Mouse (Mus musculus) left cerebral cortex, postnatal 10 days (tissue): ENCODE measurements around the gene Cilp. TPM values are rescaled to one million over a fixed set of nuclear protein-coding genes. Genes with fewer than 3 reads are reported as not detected.
"Not testable (repeated sequence)": the region's sequence is repeated elsewhere in the genome, so short reads cannot be mapped to it uniquely, and the experiment has no call there.

Source experiments
- DNase-seq, 2 experiments: peaks; one replicate each; pipeline ENCODE4 v3.0.0; 2021 to 2022; ENCODE audit warnings: low spot score in 2 of 2, mixed read lengths in 1 of 2; ENCODE audit errors: extremely low spot score in 1 of 2
- intact Hi-C: fragments of 180-260 bp; cut with DNase I; formaldehyde crosslinking; loops from one replicate; pipeline ENCODE4 v1.15.1; 2025
- total RNA-seq, 2 experiments: library from RNA; stranded (reverse); gene quantifications; 2 replicates each; pipeline ENCODE4 v1.2.3; 2021

Cilp gene
- under 1 TPM; 0.08 to 0.09 TPM for total RNA-seq

DNA sequence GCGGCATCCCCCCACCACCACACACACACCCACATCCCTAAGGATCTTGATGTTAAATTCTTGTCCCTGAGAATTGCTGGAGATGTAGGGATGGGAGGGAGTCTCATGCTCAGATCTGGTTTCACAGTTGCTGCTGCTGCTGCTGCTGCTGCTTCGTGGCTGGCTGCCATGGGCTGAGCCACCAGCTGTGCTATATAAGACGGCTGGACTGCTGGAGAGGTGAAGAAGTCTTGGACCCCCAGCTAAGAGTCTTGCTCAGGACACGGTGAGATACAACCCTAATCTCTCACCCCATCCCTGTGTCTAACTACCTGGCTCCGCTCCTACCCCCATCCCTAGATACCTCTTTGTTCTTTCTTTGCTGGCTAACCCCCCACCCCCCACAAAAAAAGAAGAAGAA is at the start of gene Cilp:
Gene Cilp (plus strand): TSS at position 222 of the 400 bp plus-strand sequence.
- intact Hi-C loops = no loop called here
- peak in 1 of 2 experiments; percentile 46 for DNase-seq

DNA sequence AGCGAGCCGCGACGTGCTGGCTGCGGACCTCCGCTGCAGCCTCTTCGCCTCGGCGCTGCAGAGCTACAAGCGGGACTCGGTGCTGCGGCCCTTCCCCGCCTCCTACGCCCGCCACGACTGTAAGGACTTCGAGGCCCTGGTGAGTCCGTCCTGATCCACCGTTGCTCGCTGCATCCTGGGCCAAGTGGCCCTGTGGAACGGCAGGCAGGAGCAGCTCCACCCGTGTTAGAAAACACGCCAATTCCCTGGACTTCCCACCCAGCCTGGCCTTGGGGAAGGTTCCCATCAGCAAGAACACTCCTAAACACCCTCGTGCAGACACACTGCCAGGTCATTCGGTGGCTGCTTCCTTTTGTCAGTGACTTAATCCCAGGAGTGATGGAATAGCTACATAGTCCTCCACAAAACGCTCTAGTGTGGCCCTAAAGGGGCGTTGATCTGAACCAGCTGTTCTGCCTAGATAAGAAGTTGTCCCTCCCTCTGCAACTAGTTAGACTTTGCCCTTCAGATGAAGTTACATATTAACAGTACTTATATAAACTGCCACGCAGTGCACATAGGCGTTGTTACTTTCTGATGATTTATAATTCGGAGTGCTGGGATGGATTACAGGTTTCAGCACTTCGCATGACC is 49.4 kb upstream of the Cilp start:
- intact Hi-C loops = no loop called here

GRCm38 (mm10) chr9:65216972-65217371 is 48.0 kb upstream of the Cilp start:
- DNase-seq = no peak
- intact Hi-C loops = no loop called here

More for the DNA sequence above, 49.4 kb upstream of the Cilp start:
- no peak for DNase-seq

- intact Hi-C loops = no loop called here
- no peak for DNase-seq
Measured at GRCm38 (mm10) chr9:65217661-65218060, 47.3 kb upstream of the Cilp start.

DNA sequence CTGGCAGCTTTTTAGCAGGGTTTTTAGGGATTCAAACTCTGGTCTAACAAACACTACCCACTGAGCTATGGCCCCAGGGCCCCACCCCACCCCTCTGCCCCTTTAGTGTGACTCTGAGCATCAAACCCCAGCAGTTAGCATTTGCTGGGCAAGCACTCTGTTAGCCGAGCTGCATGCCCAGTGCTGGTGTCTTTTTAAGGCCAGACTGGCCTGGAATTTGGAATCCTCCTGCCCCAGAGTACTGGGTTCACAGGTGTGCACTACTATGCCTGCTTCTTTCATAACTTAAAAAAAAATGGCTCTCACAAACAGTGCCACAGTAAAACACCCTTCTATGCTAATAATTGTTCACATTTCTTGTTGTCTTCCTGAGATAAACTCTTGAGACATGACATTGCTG is 46.1 kb upstream of the Cilp start:
- DNase-seq = no peak
- intact Hi-C loops = no loop called here

GRCm38 (mm10) chr9:65220398-65220797 is 44.6 kb upstream of the Cilp start:
- intact Hi-C loops, DNase-seq: not testable (repeated sequence)

- no peak for DNase-seq
- intact Hi-C loops = no loop called here
Measured at GRCm38 (mm10) chr9:65223927-65224326, 41.1 kb upstream of the Cilp start.

- intact Hi-C loops = loop anchor here (5.0 kb wide), 1 partner anchor 57 kb away; no protein-coding TSS in a partner anchor
- no peak for DNase-seq
Measured at GRCm38 (mm10) chr9:65225795-65226194, 39.2 kb upstream of the Cilp start.

GRCm38 (mm10) chr9:65230250-65230649 is 34.7 kb upstream of the Cilp start:
- DNase-seq = no peak
- intact Hi-C loops = no loop called here

GRCm38 (mm10) chr9:65231284-65231683 is 33.7 kb upstream of the Cilp start:
- DNase-seq = no peak
- intact Hi-C loops = no loop called here

GRCm38 (mm10) chr9:65233243-65233985 is 31.6 kb upstream of the Cilp start:
- DNase-seq = no peak
- intact Hi-C loops = no loop called here

DNA sequence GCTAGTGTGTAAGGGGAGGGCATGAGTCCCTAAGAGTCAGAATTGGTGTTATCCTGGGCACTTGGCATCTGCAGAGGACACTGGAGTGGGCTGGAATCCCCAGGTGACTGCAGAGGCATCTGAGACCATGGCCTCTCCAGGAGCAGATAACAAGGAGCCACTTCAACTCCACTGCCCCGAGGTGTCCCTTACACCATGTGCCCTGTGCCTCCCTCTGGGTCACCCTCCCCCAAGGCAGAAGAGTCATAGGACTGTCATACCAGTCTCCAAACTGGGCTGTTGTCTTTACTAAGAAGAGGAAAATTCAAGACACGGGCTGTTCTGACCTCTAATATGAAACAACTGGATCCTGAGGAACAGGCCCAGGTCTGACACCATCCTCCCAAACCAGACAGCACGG is 30.2 kb upstream of the Cilp start:
- DNase-seq = no peak
- intact Hi-C loops = no loop called here

DNA sequence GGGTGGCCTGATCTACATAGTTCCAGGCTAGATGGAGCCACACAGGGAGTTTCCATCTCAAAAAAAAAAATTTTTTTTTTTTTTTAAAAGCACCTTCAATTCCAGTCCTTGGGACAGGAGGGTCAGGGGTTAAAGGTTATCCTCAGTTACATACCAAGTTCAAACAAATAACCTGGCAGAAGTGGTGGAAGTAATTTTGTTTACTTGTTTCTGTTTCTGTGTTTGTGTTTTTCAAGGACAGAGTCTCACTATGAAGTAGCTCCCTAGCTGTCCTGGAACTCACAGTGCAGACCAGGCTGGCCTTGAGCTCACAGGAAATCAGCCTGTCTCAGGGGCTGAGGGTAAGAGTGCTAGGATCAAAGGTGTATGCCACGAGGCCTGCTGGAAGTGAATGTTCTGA is 29.4 kb upstream of the Cilp start:
- no peak for DNase-seq
- intact Hi-C loops = no loop called here

- DNase-seq = no peak
- intact Hi-C loops = no loop called here
Measured at GRCm38 (mm10) chr9:65237616-65238015, 27.4 kb upstream of the Cilp start.

- intact Hi-C loops = no loop called here
- no peak for DNase-seq
Measured at GRCm38 (mm10) chr9:65238191-65238760, 26.7 kb upstream of the Cilp start.

DNA sequence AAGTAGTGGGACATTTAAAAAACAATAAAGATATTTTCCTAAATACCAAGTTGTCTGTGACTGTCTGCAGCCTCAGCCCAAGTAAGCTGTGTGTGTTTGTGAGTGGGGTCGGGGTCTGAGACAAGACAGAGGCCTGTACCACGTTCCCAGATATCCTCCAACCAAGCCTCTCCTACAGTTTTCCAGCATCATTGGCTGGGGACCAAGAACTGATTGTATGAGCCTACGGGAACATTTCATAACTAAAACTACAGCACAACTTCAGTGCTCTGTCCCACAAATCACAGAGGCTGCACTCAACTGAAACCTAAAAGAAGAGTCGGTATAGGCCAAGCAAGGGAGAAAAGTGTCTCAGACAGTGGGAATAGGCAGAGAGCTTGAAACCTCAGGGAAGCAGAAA is 25.8 kb upstream of the Cilp start:
- DNase-seq = no peak
- intact Hi-C loops = no loop called here

DNA sequence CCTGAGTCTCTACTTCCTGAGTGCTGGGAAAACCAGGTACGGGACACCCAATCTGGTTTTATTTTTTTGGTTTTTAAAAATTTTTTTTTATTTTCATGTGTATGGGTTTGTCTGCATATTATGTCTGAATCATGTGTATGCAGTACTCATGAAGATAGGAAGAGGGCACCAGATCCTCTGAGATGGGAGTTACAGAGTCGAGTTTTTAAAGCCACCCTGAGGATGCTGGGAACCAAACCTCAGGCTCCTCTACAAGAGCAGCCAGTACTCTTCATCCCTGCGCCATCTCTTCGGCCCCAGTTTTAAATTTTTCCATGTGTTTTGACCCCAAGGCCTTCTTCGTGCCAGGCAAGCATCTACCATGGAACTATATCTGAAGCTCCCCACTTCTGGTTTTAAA is 25.2 kb upstream of the Cilp start:
- DNase-seq = no peak
- intact Hi-C loops = no loop called here

DNA sequence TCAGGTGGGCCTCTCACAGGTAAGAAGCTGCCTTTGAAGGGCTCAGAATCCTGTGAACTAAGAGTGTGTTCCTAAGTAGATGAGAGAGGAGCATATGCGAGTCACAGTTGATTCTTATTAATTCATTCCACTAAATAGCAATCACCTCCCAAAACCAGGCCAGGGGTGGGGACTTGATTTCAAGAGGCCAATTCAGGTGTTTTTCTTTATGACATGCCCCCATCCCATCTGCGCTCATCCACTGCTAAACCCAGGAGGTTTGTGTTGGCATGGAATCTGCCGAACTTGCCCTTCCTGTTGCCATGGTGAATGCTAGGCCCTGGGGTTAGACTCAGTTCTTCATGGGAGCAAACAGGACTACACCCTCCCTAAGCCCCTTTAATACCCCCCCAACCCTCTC is 24.4 kb upstream of the Cilp start:
- intact Hi-C loops = no loop called here

GRCm38 (mm10) chr9:65241973-65242372 is 23.0 kb upstream of the Cilp start:
- intact Hi-C loops = no loop called here
- DNase-seq = no peak

More for the DNA sequence above, 24.4 kb upstream of the Cilp start:
- DNase-seq = no peak

- intact Hi-C loops = no loop called here
- DNase-seq = no peak
Measured at GRCm38 (mm10) chr9:65243249-65243648, 21.7 kb upstream of the Cilp start.
